Mouse (Mus musculus): ENCODE results near the gene Olfr353. TPM values are rescaled to one million over a fixed set of nuclear protein-coding genes. Genes with fewer than 3 reads are reported as not detected.

Olfr353 gene
- polyA plus RNA-seq (2012; rRNA removed; ENCODE audit: low replicate concordance), result not detected in 2 replicates

DNA sequence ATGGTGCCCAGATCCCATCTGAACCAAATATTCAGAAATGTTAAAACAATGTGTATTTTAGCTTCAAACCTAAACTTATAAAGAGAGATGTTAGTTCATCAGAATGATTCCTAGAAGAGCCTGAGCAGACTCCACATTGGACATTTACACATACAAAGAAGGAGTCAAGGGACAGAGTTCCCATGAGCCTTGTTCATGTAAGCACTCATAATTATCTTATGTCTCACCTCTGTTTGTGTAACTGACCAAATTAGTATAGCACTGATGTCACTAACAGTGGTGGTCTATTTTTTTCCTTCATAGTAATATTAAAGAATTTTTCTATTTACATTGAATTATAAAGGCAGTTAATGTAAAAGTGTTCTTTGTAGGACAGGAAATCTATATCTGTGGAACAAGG, at the start of gene Olfr353:
TSS of gene Olfr353 (minus strand) at position 101 of the 400 bp plus-strand sequence.

GRCm38 (mm10) chr2:36936821-36937220, 44.1 kb upstream of the Olfr353 start, which contains the start of gene Olfr356:
Gene Olfr356, plus strand, starts transcription at chr2:36937121.

GRCm38 (mm10) chr2:36928797-36929196, 36.1 kb upstream of the Olfr353 start, which contains the start of gene Olfr355:
Gene Olfr355, minus strand, starts transcription at chr2:36928897.

DNA sequence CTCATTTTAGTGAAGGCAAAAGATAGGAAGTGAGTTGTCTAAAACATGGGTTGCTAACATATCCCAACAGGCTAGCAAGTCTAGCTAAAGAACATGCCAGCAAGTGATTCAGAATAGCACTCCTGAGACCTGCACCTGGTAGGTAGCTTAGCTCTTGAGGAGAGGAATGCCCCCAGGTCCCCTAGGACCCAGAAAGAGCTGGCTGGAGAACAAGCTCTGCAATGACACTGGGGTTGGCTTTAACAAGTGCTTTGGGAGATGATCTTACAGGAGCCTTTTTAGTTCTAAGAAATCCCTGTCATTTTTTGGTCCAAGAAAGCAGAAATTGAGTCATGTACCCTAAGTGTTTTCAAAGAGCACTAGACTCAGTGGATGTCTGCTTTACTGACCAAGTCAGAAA, 12.6 kb upstream of the Olfr353 start, which contains the start of gene Olfr354:
TSS of gene Olfr354 (plus strand) at position 301 of the 400 bp plus-strand sequence.

GRCm38 (mm10) chr2:36868160-36868559, 24.6 kb downstream of the Olfr353 start, which contains the start of gene Olfr352:
Gene Olfr352, plus strand, starts transcription at chr2:36868460.

DNA sequence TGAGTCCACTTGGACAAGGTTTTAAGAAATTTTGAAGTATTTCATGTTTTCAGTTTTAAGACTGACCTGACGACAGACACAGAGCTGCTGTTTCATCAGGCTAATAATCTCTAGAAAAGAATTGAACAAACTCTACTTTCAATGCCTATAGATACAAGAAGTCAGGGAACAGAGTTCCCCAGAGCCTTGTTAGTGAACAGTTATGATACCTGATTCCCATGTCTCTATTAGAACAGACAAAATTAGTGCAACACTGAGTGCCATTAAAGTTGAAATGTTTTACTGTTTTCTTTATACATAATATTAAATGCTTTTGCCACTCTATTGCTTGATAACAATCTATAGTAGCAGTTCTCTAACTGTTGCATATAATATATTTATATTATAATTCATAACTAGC, 30.2 kb downstream of the Olfr353 start, which contains the start of gene Olfr351:
TSS of gene Olfr351 (minus strand) at position 101 of the 400 bp plus-strand sequence.

DNA sequence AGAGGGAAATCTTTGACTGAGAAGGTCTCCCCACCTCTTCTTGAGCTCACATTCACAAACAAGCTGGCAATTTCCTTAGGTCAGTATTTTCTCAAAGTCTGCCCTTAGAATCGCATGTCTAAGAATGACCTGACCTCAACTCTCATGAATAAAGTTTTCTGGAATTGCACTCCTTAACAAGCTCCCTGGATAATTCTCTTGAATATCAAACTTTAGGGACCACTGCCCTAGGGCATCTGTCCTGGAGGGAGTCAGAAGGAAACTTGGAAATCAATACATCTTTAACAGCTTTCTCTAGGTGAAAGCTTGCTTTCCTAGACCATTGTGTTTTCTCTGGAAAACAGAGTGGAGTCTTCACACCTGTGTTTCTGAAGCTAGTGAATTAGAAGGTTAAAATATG, 46.7 kb downstream of the Olfr353 start, which contains the start of gene Olfr350:
TSS of gene Olfr350 (plus strand) at position 301 of the 400 bp plus-strand sequence.

Other genes starting within 250 kb of the Olfr353 start
- not detected in 2 replicates for gene Olfr346, start 207.1 kb downstream of the Olfr353 start, polyA plus RNA-seq (2012; rRNA removed; ENCODE audit: low replicate concordance)
- not detected in 2 replicates for gene Olfr347, start 161.0 kb downstream of the Olfr353 start, polyA plus RNA-seq (2012; rRNA removed; ENCODE audit: low replicate concordance)
- gene Olfr348, start 108.7 kb downstream of the Olfr353 start, polyA plus RNA-seq (2012; rRNA removed; ENCODE audit: low replicate concordance), result not detected in 2 replicates
- gene Olfr50, start 102.4 kb downstream of the Olfr353 start, polyA plus RNA-seq (2012; rRNA removed; ENCODE audit: low replicate concordance), result not detected in 2 replicates
- not detected in 2 replicates for gene Olfr3, start 75.9 kb downstream of the Olfr353 start, polyA plus RNA-seq (2012; rRNA removed; ENCODE audit: low replicate concordance)
- gene Olfr350, start 46.6 kb downstream of the Olfr353 start, polyA plus RNA-seq (2012; rRNA removed; ENCODE audit: low replicate concordance), result not detected in 2 replicates
- gene Olfr351, start 30.3 kb downstream of the Olfr353 start, polyA plus RNA-seq (2012; rRNA removed; ENCODE audit: low replicate concordance), result not detected in 2 replicates
- not detected in 2 replicates for gene Olfr352, start 24.5 kb downstream of the Olfr353 start, polyA plus RNA-seq (2012; rRNA removed; ENCODE audit: low replicate concordance)
- gene Olfr354, start 12.7 kb upstream of the Olfr353 start, polyA plus RNA-seq (2012; rRNA removed; ENCODE audit: low replicate concordance), result not detected in 2 replicates
- not detected in 2 replicates for gene Olfr355, start 36.0 kb upstream of the Olfr353 start, polyA plus RNA-seq (2012; rRNA removed; ENCODE audit: low replicate concordance)
- gene Olfr356, start 44.2 kb upstream of the Olfr353 start, polyA plus RNA-seq (2012; rRNA removed; ENCODE audit: low replicate concordance), result not detected in 2 replicates
- gene Olfr357, start 100.9 kb upstream of the Olfr353 start, polyA plus RNA-seq (2012; rRNA removed; ENCODE audit: low replicate concordance), result not detected in 2 replicates
- not detected in 2 replicates for gene Olfr358, start 116.4 kb upstream of the Olfr353 start, polyA plus RNA-seq (2012; rRNA removed; ENCODE audit: low replicate concordance)
- gene Olfr360, start 172.8 kb upstream of the Olfr353 start, polyA plus RNA-seq (2012; rRNA removed; ENCODE audit: low replicate concordance), result not detected in 2 replicates
- not detected in 2 replicates for gene Olfr361, start 196.4 kb upstream of the Olfr353 start, polyA plus RNA-seq (2012; rRNA removed; ENCODE audit: low replicate concordance)
- not detected in 2 replicates for gene Olfr362, start 225.0 kb upstream of the Olfr353 start, polyA plus RNA-seq (2012; rRNA removed; ENCODE audit: low replicate concordance)
- gene Olfr364-ps1, start 246.4 kb upstream of the Olfr353 start, polyA plus RNA-seq (2012; rRNA removed; ENCODE audit: low replicate concordance), result not detected in 2 replicates

Data from subcutaneous adipose tissue, adult 2 months (tissue).